Mouse (Mus musculus): ENCODE results near the gene Thra.

Gene Thra

GRCm38 (mm10) chr11:98797909-98798308, 57.5 kb downstream of the Thra start:
- no peak for DNase-seq

DNA sequence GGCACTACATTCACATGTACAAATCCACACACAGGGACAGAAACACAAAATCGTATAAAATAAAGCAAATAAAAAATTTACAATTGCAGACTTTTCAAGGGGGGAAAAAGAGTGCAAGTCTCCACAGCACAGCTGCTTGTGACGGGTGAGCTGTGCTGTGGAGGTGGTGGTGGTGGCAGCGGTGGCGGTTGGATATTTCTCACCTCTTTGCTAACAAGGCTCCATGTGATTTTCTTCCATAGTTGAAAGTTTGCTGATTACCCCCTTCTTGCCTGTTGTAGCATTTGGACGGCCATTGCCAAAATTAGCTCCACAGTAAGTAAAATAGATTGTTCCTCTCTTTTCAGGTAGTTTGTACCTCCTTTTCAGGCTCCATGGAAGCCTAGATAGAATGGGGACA, 64.2 kb downstream of the Thra start, which contains the start of gene Casc3:
Casc3 (plus strand) TSS at position 301 of the 400 bp plus-strand sequence.
- no peak for DNase-seq

- no peak for DNase-seq
These were observed 68.0 kb downstream of the Thra start for GRCm38 (mm10) chr11:98808417-98808816.

DNA sequence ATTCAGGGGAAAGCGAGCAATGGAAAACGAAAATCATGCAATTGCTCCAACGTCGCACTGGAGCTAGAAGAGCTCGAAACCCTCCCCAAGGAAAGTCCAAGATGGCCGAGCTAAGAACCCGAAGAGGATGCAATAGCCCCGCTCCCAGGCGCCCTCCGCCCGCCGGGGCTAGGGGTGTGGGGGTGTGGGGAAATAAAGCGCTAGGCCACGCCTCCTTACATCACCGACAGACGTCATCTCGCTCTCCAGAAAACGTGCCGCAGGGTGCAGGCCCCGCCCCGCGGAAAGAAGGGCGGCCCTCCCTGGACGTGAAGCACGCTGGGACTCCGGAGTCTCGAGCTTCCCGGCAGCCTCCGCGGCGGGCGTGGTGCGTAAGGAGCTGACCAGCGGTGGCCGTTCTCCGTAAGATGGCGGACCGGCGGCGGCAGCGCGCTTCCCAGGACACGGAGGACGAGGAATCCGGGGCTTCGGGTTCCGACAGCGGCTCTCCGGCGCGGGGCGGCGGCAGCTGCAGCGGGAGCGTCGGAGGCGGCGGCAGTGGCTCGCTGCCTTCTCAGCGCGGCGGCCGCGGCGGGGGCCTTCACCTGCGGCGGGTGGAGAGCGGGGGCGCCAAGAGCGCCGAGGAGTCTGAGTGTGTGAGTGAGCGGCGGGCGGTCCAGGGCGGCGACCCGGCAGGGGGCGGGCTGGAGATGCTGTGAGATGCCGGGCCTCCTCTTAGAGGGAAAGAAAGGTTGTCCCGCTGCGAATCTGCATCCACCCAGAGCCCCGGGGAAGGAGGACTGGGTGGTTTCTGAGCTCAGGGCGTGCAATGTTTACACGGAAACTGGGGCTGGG, 69.2 kb downstream of the Thra start:
- peak; percentile 99 for DNase-seq

GRCm38 (mm10) chr11:98810686-98811085, 70.2 kb downstream of the Thra start:
- no peak for DNase-seq

DNA sequence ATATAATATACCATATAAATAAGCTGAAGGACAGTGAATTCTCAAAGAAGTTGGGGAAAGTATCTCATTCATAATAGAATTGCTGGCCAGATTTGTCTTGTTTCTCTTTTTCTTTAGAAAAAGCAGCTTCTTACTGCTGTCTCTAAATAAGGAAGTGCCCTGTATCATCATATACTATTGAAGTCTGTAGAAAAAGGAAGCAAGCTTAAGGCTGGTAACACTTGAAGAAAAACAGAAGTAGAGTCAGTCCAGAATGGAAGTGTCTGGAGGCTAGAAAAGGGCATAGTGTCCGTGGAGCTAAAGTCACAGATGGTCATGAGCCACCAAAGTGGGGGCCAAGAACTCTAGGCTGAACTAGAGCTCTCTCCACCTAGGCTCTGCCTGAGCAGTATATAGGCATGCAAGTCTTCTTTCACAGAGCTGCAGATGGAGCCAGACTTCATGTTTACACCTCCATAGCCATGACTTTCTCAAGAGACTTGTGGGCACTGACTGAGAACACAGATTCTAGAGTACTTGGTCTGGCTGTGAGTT, 76.3 kb downstream of the Thra start:
- DNase-seq, result no peak
